Mouse (Mus musculus) midbrain, embryonic 14.5 days (tissue): ENCODE results near the gene Gm47283. TPM values are rescaled to one million over a fixed set of nuclear protein-coding genes. Genes with fewer than 3 reads are reported as not detected.
A peak's percentile ranks its signal among the peaks of the same experiment; 100 is the strongest.
"Not testable (repeated sequence)": the region's sequence is repeated elsewhere in the genome, so short reads cannot be mapped to it uniquely, and the experiment has no call there.

Experiments
- ATAC-seq: fragments of 200-750 bp; cut with Nextera tagmentation; 2 replicates; pipeline ENCODE4 v1.8.0; 2017; ENCODE audit warnings: moderate number of reproducible peaks, moderate library complexity; ENCODE audit not compliant: low FRiP score, low TSS enrichment
- DNase-seq: peaks from one replicate; pipeline ENCODE4 v3.0.0-alpha.2; 2015
- H3K27ac ChIP-seq: fragments of 300-500 bp; sonication (generic); replicated peaks from 2 replicates; pipeline ENCODE4 v1.5.1; 2014; ENCODE audit warnings: mild to moderate bottlenecking, low read depth, low read length, moderate library complexity
- H3K27me3 ChIP-seq: fragments of 300-500 bp; sonication (generic); 2 replicates; pipeline ENCODE4 v1.6.1; 2014; ENCODE audit warnings: low read length, control low read depth, mixed read lengths; ENCODE audit not compliant: control insufficient read depth, insufficient read depth
- H3K36me3 ChIP-seq: fragments of 300-500 bp; sonication (generic); 2 replicates; pipeline ENCODE4 v1.6.1; 2014; ENCODE audit warnings: low read length, control low read depth; ENCODE audit not compliant: control insufficient read depth, insufficient read depth
- H3K4me1 ChIP-seq: fragments of 300-500 bp; sonication (generic); 2 replicates; pipeline ENCODE4 v1.6.1; 2014; ENCODE audit warnings: mild to moderate bottlenecking, antibody characterized with exemption, low read length, control low read depth; ENCODE audit not compliant: control insufficient read depth, insufficient read depth
- H3K4me2 ChIP-seq: fragments of 300-500 bp; sonication (generic); 2 replicates; pipeline ENCODE4 v1.6.1; 2014; ENCODE audit warnings: mild to moderate bottlenecking, low read length, moderate library complexity
- H3K4me3 ChIP-seq: fragments of 300-500 bp; sonication (generic); replicated peaks from 2 replicates; pipeline ENCODE4 v1.5.1; 2014; ENCODE audit warnings: low read depth, low read length
- H3K9ac ChIP-seq: fragments of 300-500 bp; sonication (generic); replicated peaks from 2 replicates; pipeline ENCODE4 v1.6.1; 2014; ENCODE audit warnings: mild to moderate bottlenecking, low read length, moderate library complexity
- H3K9me3 ChIP-seq: fragments of 300-500 bp; sonication (generic); 2 replicates; pipeline ENCODE4 v1.6.1; 2016; ENCODE audit warnings: low read length, control low read depth, mixed read lengths; ENCODE audit not compliant: control insufficient read depth
- WGBS: fragments of 180-500 bp; shearing (Covaris S2); extraction: QIAGEN DNeasy Blood & Tissue Kit; methylation state at CpG from one replicate; pipeline ENCODE4 v1.1.7; 2014; 5-methylcytosine and 5-hydroxymethylcytosine counted together
- polyA plus RNA-seq: library from polyadenylated mRNA; unstranded; fragments of >200 nt; fragmentation: Nextera tagmentation; extraction: Ambion mirVana; gene quantifications from 2 replicates; pipeline ENCODE4 v1.2.1, GENCODE M21; 2014

Gm47283 gene
- polyA plus RNA-seq, 1 experiment from 2014 or later: not detected

- Histone ChIP-seq H3K36me3 (peaks cover 44% of the 10 kb centered on the region), H3K9me3 (peaks cover 61% of the 10 kb centered on the region)
- not testable (repeated sequence) for H3K27me3 ChIP-seq, H3K4me2 ChIP-seq, H3K9ac ChIP-seq, H3K4me1 ChIP-seq, H3K4me3 ChIP-seq, H3K27ac ChIP-seq
- DNase-seq (peak; percentile 75), ATAC-seq (peak; percentile 40)
- 76% methylated on average over 38 of the region's 38 CpGs for WGBS
Observed at GRCm38 (mm10) chrY:90741006-90741405, 43.5 kb upstream of the Gm47283 start.

DNA sequence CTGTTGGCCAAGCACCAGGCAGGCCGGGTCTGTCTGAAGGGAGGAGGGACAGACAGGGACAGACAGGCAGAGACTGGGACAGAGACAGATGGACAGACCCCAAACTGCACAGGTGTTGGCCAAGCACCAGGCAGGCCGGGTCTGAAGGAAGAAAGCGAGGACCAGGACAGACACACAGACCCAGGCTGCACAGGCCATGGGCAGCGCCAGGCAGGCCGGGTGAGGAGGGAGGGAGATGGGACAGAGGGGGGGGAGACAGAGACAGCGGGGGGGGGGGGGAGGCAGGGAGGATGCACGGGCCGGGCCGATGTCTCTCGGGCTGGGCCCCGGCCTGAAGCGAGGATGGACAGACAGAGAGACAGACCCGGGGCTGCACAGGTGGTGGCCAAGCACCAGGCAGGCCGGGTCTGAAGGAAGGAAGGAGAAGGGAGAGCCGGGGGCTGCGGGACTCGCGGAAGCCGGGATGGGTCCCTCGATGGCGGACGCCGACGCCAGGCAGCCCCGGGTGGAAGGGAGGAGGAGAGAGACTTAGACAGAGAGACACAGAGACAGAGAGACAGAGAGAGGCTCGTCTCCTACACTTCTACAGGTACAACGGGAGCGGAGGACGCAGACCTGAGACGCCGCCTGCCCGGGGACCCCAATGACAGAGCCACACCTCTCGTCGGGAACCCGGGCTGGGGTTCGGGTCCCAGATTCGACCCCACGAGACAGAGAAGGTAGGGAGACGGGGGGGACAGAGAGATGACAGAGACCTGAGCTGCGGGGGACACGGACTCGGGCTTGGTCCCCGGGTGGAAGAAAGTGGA, 42.9 kb upstream of the Gm47283 start:
- not testable (repeated sequence) for H3K4me3 ChIP-seq, H3K27me3 ChIP-seq, H3K27ac ChIP-seq, H3K9ac ChIP-seq, H3K4me2 ChIP-seq, H3K4me1 ChIP-seq
- DNase-seq: peak; percentile 69
- peaks cover 44% of the 10 kb centered on the region for H3K36me3 ChIP-seq
- peak; percentile 19 for ATAC-seq
- peaks cover 61% of the 10 kb centered on the region for H3K9me3 ChIP-seq
- 84% methylated on average over 43 of the region's 43 CpGs for WGBS

GRCm38 (mm10) chrY:90742261-90743052, 42.1 kb upstream of the Gm47283 start:
- H3K27ac ChIP-seq, H3K9ac ChIP-seq, H3K4me1 ChIP-seq, H3K4me3 ChIP-seq, H3K27me3 ChIP-seq, H3K4me2 ChIP-seq, ATAC-seq: not testable (repeated sequence)
- DNase-seq: peak; percentile 70
- Histone ChIP-seq H3K36me3 (peaks cover 41% of the 10 kb centered on the region), H3K9me3 (peaks cover 61% of the 10 kb centered on the region)
- WGBS: 84% methylated on average over 49 of the region's 49 CpGs

- not testable (repeated sequence) for ATAC-seq, H3K4me2 ChIP-seq, H3K4me1 ChIP-seq, H3K27ac ChIP-seq, H3K4me3 ChIP-seq, H3K9ac ChIP-seq, H3K27me3 ChIP-seq
- peak; percentile 46 for DNase-seq
- Histone ChIP-seq H3K36me3 (peaks cover 34% of the 10 kb centered on the region), H3K9me3 (peaks cover 54% of the 10 kb centered on the region)
- 84% methylated on average over 44 of the region's 46 CpGs for WGBS
Observed at GRCm38 (mm10) chrY:90743053-90743810, 41.3 kb upstream of the Gm47283 start.

DNA sequence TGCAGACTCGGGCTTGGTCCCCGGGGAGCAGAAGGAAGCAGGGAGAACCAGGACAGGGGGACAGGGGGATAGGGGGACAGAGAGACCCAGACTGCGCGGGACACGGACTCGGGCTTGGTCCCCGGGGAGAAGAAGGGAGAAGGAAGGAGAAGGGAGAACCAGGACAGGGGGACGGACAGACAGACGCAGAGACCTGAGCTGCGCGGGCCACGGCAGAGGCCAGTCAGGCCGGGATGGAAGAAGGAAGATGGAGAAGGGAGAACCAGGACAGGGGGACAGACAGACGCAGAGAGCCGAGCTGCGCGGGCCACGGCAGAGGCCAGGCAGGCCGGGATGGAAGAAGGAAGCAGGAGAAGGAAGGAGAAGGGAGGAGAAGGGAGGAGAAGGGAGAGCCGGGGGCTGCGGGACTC, 40.7 kb upstream of the Gm47283 start:
- Histone ChIP-seq H3K9ac (no peak overlapping the region), H3K4me1 (no peaks in the 10 kb centered on the region), H3K27ac (peak overlapping the region; percentile 66), H3K9me3 (peaks cover 48% of the 10 kb centered on the region), H3K4me3 (no peak overlapping the region), H3K27me3 (no peaks in the 10 kb centered on the region), H3K4me2 (no peak overlapping the region), H3K36me3 (peaks cover 28% of the 10 kb centered on the region)
- WGBS: 82% methylated on average over 19 of the region's 21 CpGs
- ATAC-seq (no peak), DNase-seq (no peak)

GRCm38 (mm10) chrY:90744381-90744981, 40.1 kb upstream of the Gm47283 start:
- H3K36me3 ChIP-seq: peaks cover 21% of the 10 kb centered on the region
- H3K4me3 ChIP-seq, H3K9ac ChIP-seq, H3K27me3 ChIP-seq, H3K4me1 ChIP-seq: not testable (repeated sequence)
- peak overlapping the region; percentile 66 for H3K27ac ChIP-seq
- WGBS: 46% methylated on average over 50 of the region's 51 CpGs
- ATAC-seq: peak; percentile 90
- H3K9me3 ChIP-seq: peaks cover 42% of the 10 kb centered on the region
- H3K4me2 ChIP-seq: peak overlapping the region; percentile 18
- peak; percentile 86 for DNase-seq

DNA sequence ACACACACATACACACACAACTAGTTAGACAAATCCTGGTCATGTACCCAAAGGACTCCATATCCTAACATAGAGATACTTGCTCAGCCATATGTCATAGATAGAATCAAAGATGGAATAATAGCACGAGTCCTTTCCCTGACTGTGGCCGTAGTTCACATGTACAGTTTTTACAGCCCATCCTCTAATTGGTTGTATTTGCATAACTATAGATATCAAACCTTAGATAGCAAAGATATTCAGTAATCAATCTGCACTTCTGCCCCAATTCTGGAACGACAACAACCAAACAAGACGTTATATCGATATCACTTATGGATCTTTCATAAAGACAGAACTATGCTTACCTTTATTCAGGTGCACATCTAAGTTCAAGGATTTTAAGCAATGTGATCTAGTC, 39.3 kb upstream of the Gm47283 start:
- not testable (repeated sequence) for H3K9ac ChIP-seq, H3K4me1 ChIP-seq, H3K27me3 ChIP-seq, DNase-seq, H3K4me3 ChIP-seq, ATAC-seq, H3K4me2 ChIP-seq, H3K27ac ChIP-seq
- peaks cover 34% of the 10 kb centered on the region for H3K9me3 ChIP-seq
- H3K36me3 ChIP-seq: peaks cover 13% of the 10 kb centered on the region
- WGBS: 92% methylated on average over 5 of the region's 5 CpGs

- H3K9me3 ChIP-seq, H3K27ac ChIP-seq, H3K27me3 ChIP-seq, DNase-seq, ATAC-seq, H3K36me3 ChIP-seq, H3K4me3 ChIP-seq, H3K9ac ChIP-seq, H3K4me2 ChIP-seq, H3K4me1 ChIP-seq: not testable (repeated sequence)
- no CpG with 5 or more reads among the region's 8 CpGs for WGBS
Observed at GRCm38 (mm10) chrY:90754721-90755120, 29.8 kb upstream of the Gm47283 start, which contains the start of gene Gm21860. Gene Gm21860 (minus strand): TSS chrY:90754821.
